Mouse (Mus musculus): ENCODE data around the gene Pip4p1.

GRCm38 (mm10) chr14:50927366-50927765 is 3.3 kb downstream of the Pip4p1 start:
- TF ChIP-seq CTCF (IDR thresholded peaks at IDR 0.05; ENCODE audit: low read depth), result no peak
- TF ChIP-seq EP300 (optimal IDR thresholded peaks at IDR 0.05), result no peak
